Mouse (Mus musculus) hindbrain, embryonic 13.5 days (tissue): ENCODE results near the gene Crx. TPM values are rescaled to one million over a fixed set of nuclear protein-coding genes. Genes with fewer than 3 reads are reported as not detected.

Source experiments
- polyA plus RNA-seq: library from polyadenylated mRNA; unstranded; fragments of >200 nt; fragmentation: Nextera tagmentation; extraction: Ambion mirVana; gene quantifications from 2 replicates; pipeline ENCODE4 v1.2.1, GENCODE M21; 2015

The Crx gene
- polyA plus RNA-seq, 1 experiment from 2014 or later = not detected

Other genes starting within 250 kb of the Crx start
- gene Obox3, start 240.1 kb downstream of the Crx start, polyA plus RNA-seq = not detected in 2 replicates
- gene Obox5, start 129.8 kb downstream of the Crx start, polyA plus RNA-seq = not detected in 2 replicates
- gene Obox6, start 40.3 kb downstream of the Crx start, polyA plus RNA-seq = not detected in 2 replicates
- not detected in 2 replicates for gene Crxos, start 2.6 kb upstream of the Crx start, polyA plus RNA-seq
- gene Selenow, start 42.4 kb upstream of the Crx start, polyA plus RNA-seq = 1,371 and 1,383 TPM in 2 replicates
- gene Nop53, start 66.1 kb upstream of the Crx start, polyA plus RNA-seq = 133 and 135 TPM in 2 replicates
- gene Ehd2, start 87.6 kb upstream of the Crx start, polyA plus RNA-seq = 5.2 and 6.4 TPM in 2 replicates
- gene Bicra, start 168.0 kb upstream of the Crx start, polyA plus RNA-seq = 8.2 and 8.4 TPM in 2 replicates
- 0.09 TPM in 2 replicates for gene Zfp541, start 181.8 kb upstream of the Crx start, polyA plus RNA-seq
- 212 and 237 TPM in 2 replicates for gene Napa, start 218.5 kb upstream of the Crx start, polyA plus RNA-seq
- gene Kptn, start 239.9 kb upstream of the Crx start, polyA plus RNA-seq = 37.3 and 42.2 TPM in 2 replicates
- 0.96 and 1.1 TPM in 2 replicates for gene Slc8a2, start 249.9 kb upstream of the Crx start, polyA plus RNA-seq